Mouse (Mus musculus) MEL (cell line): ENCODE measurements at regions not wholly inside any gene's neighbourhood (a gene's known extent, or its start where the extent isn't known, plus 50 kb on each side); places are given as distances from the start of the nearest gene placed in this dataset.

Experiments used
- DNase-seq: peaks from one replicate; pipeline ENCODE4 v3.0.0; 2011; ENCODE audit warnings: low read depth, low spot score
- H3K27ac ChIP-seq: 2 replicates; pipeline ENCODE4 v1.5.1; 2012; ENCODE audit warnings: low read depth, mild to moderate bottlenecking, control low read depth, low read length, moderate library complexity; ENCODE audit not compliant: control insufficient read depth
- H3K27me3 ChIP-seq, 2 experiments: fragments of 150-350 bp in 1 of 2; sonication (generic) in 1 of 2; 2 replicates each; pipeline ENCODE4 v1.6.1; 2012; ENCODE audit warnings: low read length in 2 of 2, mild to moderate bottlenecking in 2 of 2, improper control_type of control experiment in 1 of 2, moderate library complexity in 1 of 2; ENCODE audit not compliant: insufficient read depth in 2 of 2, control insufficient read depth in 1 of 2
- H3K36me3 ChIP-seq, 2 experiments: 2 replicates each; pipeline ENCODE4 v1.6.1; 2012 to 2014; ENCODE audit warnings: low read length in 2 of 2, improper control_type of control experiment in 1 of 2, inconsistent platforms in 1 of 2, mild to moderate bottlenecking in 1 of 2; ENCODE audit not compliant: insufficient read depth in 2 of 2, control insufficient read depth in 1 of 2
- H3K4me1 ChIP-seq, 2 experiments: fragments of 150-350 bp in 1 of 2; sonication (generic) in 1 of 2; 2 replicates each; pipeline ENCODE4 v1.6.1; 2012; ENCODE audit warnings: low read length in 2 of 2, improper control_type of control experiment in 1 of 2, mild to moderate bottlenecking in 1 of 2; ENCODE audit not compliant: insufficient read depth in 2 of 2, control insufficient read depth in 1 of 2
- H3K4me3 ChIP-seq, 2 experiments: fragments of 150-350 bp in 1 of 2; sonication (generic) in 1 of 2; 2 replicates each; pipeline ENCODE4 v1.5.1; 2012; ENCODE audit warnings: low read depth in 2 of 2, low read length in 2 of 2, mild to moderate bottlenecking in 2 of 2, moderate library complexity in 2 of 2, control low read depth in 1 of 2, improper control_type of control experiment in 1 of 2; ENCODE audit not compliant: control insufficient read depth in 1 of 2, insufficient read depth in 1 of 2
- H3K79me2 ChIP-seq: 2 replicates; pipeline ENCODE4 v1.6.1; 2012; ENCODE audit warnings: mild to moderate bottlenecking, low read length, moderate library complexity; ENCODE audit not compliant: control insufficient read depth, poor library complexity, insufficient read depth
- H3K9ac ChIP-seq: 2 replicates; pipeline ENCODE4 v1.6.1; 2012; ENCODE audit warnings: low read depth, mild to moderate bottlenecking, control low read depth, low read length, moderate library complexity; ENCODE audit not compliant: control insufficient read depth, poor library complexity, severe bottlenecking
- H3K9me3 ChIP-seq: fragments of 150-350 bp; sonication (generic); replicated peaks from 2 replicates; pipeline ENCODE4 v1.6.1; 2012; ENCODE audit warnings: mild to moderate bottlenecking, low read length, improper control_type of control experiment, moderate library complexity; ENCODE audit not compliant: insufficient read depth
- BHLHE40 ChIP-seq: IDR thresholded peaks from 2 replicates; pipeline ENCODE4 v1.6.1; 2012; ENCODE audit warnings: low read depth, mild to moderate bottlenecking, inconsistent platforms, low read length, improper control_type of control experiment, borderline replicate concordance
- CHD1 ChIP-seq: IDR thresholded peaks from 2 replicates; pipeline ENCODE4 v1.6.1; 2012; ENCODE audit warnings: low read depth, mild to moderate bottlenecking, inconsistent platforms, low read length, improper control_type of control experiment
- CTCF ChIP-seq, 3 experiments: IDR thresholded peaks in 2 of 3; conservative IDR thresholded peaks in 1 of 3; 2 replicates each; pipeline ENCODE4 v1.5.1; 2011 to 2012; ENCODE audit warnings: low read length in 3 of 3, low read depth in 2 of 3, mild to moderate bottlenecking in 2 of 3, improper control_type of control experiment in 1 of 3, inconsistent platforms in 1 of 3, mixed read lengths in 1 of 3, moderate library complexity in 1 of 3; ENCODE audit not compliant: control insufficient read depth in 1 of 3, insufficient read depth in 1 of 3, poor library complexity in 1 of 3, severe bottlenecking in 1 of 3
- E2F4 ChIP-seq: IDR thresholded peaks from 2 replicates; pipeline ENCODE4 v1.6.1; 2011; ENCODE audit warnings: low read depth, low read length, improper control_type of control experiment, borderline replicate concordance
- ELF1 ChIP-seq: IDR thresholded peaks from 2 replicates; pipeline ENCODE4 v1.6.1; 2014; ENCODE audit warnings: low read depth, mild to moderate bottlenecking, inconsistent platforms, low read length, improper control_type of control experiment, moderate library complexity
- EP300 ChIP-seq, 2 experiments: IDR thresholded peaks; 2 replicates each; pipeline ENCODE4 v1.6.1; 2011; ENCODE audit warnings: improper control_type of control experiment in 2 of 2, low read length in 2 of 2, low read depth in 1 of 2, mild to moderate bottlenecking in 1 of 2
- HCFC1 ChIP-seq: IDR thresholded peaks from 2 replicates; pipeline ENCODE4 v1.6.1; 2012; ENCODE audit warnings: low read depth, mild to moderate bottlenecking, inconsistent platforms, low read length, improper control_type of control experiment, moderate library complexity
- KAT2A ChIP-seq: conservative IDR thresholded peaks from 2 replicates; pipeline ENCODE4 v1.6.1; 2012; ENCODE audit warnings: low read depth, low read length, improper control_type of control experiment, inconsistent platforms
- MAZ ChIP-seq: IDR thresholded peaks from 2 replicates; pipeline ENCODE4 v1.6.1; 2012; ENCODE audit warnings: low read depth, mild to moderate bottlenecking, inconsistent platforms, low read length, improper control_type of control experiment
- MXI1 ChIP-seq: IDR thresholded peaks from 2 replicates; pipeline ENCODE4 v1.6.1; 2011; ENCODE audit warnings: mild to moderate bottlenecking, low read depth, low read length, improper control_type of control experiment
- MYB ChIP-seq: IDR thresholded peaks from 2 replicates; pipeline ENCODE4 v1.6.1; 2011; ENCODE audit warnings: mild to moderate bottlenecking, low read depth, low read length, improper control_type of control experiment
- POLR2A ChIP-seq, 2 experiments: IDR thresholded peaks; 2 replicates each; pipeline ENCODE4 v1.6.1; 2011 to 2012; ENCODE audit warnings: low read length in 2 of 2, mild to moderate bottlenecking in 2 of 2, control low read depth in 1 of 2, improper control_type of control experiment in 1 of 2, low read depth in 1 of 2, moderate library complexity in 1 of 2; ENCODE audit not compliant: control insufficient read depth in 1 of 2, insufficient read depth in 1 of 2, poor library complexity in 1 of 2
- RCOR1 ChIP-seq: IDR thresholded peaks from 2 replicates; pipeline ENCODE4 v1.6.1; 2012; ENCODE audit warnings: low read depth, mild to moderate bottlenecking, inconsistent platforms, low read length, improper control_type of control experiment
- TAL1 ChIP-seq: IDR thresholded peaks from 2 replicates; pipeline ENCODE4 v1.6.1; 2012; ENCODE audit warnings: mild to moderate bottlenecking, inconsistent platforms, low read length, moderate library complexity, mixed read lengths
- UBTF ChIP-seq: IDR thresholded peaks from 2 replicates; pipeline ENCODE4 v1.6.1; 2012; ENCODE audit warnings: low read depth, mild to moderate bottlenecking, inconsistent platforms, low read length, improper control_type of control experiment, moderate library complexity, borderline replicate concordance; ENCODE audit not compliant: insufficient read depth
- USF1 ChIP-seq: IDR thresholded peaks from 2 replicates; pipeline ENCODE4 v1.6.1; 2014; ENCODE audit warnings: low read depth, mild to moderate bottlenecking, inconsistent platforms, low read length, improper control_type of control experiment, moderate library complexity
- ZC3H11A ChIP-seq: IDR thresholded peaks from 2 replicates; pipeline ENCODE4 v1.6.1; 2012; ENCODE audit warnings: low read depth, mild to moderate bottlenecking, inconsistent platforms, low read length, improper control_type of control experiment
- ZKSCAN1 ChIP-seq: IDR thresholded peaks from 2 replicates; pipeline ENCODE4 v1.6.1; 2012; ENCODE audit warnings: low read depth, mild to moderate bottlenecking, inconsistent platforms, low read length, improper control_type of control experiment, moderate library complexity
- ZNF384 ChIP-seq: IDR thresholded peaks from 2 replicates; pipeline ENCODE4 v1.6.1; 2012; ENCODE audit warnings: low read depth, mild to moderate bottlenecking, inconsistent platforms, low read length, improper control_type of control experiment

DNA sequence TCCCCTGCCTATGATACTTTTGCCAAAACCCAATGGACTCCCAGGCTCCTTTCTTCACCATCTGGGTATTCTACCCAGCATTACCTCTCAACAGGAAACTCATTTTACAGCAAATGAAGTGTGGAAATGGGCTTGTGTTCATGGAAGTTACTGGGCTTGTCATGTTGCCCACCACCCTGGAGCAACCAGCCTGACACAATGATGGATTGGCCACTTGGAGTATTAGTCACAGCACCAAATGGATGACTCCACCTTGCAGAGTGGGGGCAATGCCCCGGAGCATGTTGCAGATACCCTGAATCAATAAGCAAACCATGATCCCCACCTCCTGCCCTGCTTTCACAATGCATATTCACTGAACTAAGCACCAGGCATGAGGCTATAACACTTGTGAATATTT lies 543.5 kb downstream of the Adgrl2 start:
- Histone ChIP-seq H3K27ac (no peak overlapping the region), H3K36me3 (no peaks in the 10 kb centered on the region), H3K9me3 (no peaks in the 10 kb centered on the region), H3K27me3 (no peaks in the 10 kb centered on the region), H3K4me3 (no peak overlapping the region), H3K79me2 (no peaks in the 10 kb centered on the region), H3K4me1 (no peaks in the 10 kb centered on the region), H3K9ac (no peak overlapping the region)
- DNase-seq = no peak
- TF ChIP-seq ZC3H11A (no peak), USF1 (no peak), KAT2A (no peak), POLR2A (IDR thresholded peaks at IDR 0.05; ENCODE audit: control insufficient read depth in 1 of 2, insufficient read depth in 1 of 2, low read depth in 1 of 2, low read length in 2 of 2, poor library complexity in 1 of 2) (no peak), RCOR1 (no peak), TAL1 (no peak), CTCF (IDR thresholded peaks at IDR 0.05 in 2 of 3, conservative IDR thresholded peaks at IDR 0.05 in 1 of 3; ENCODE audit: control insufficient read depth in 1 of 3, insufficient read depth in 1 of 3, low read depth in 2 of 3, low read length in 3 of 3, poor library complexity in 1 of 3, severe bottlenecking in 1 of 3) (no peak), ZKSCAN1 (no peak), CHD1 (no peak), UBTF (no peak), HCFC1 (no peak), ZNF384 (no peak), E2F4 (no peak), MYB (no peak), MXI1 (no peak), ELF1 (no peak)

DNA sequence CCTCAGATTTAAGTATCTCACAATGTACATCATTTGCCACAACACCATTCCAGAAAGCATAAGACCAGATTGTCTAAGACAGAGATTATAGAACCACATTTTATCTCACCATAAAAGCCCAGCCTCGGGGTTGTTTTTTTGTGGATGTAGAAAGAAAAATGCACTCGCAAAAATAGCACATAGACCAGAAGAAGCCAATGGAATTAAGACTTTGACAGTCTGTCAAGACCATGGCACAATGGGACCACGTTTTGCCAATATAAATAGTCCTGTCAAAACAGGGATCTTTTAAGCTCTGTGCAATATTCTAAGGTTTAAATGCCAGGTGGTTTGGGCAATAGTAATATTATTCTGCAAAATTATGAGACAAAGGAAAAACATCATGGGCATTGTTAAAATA lies 547.3 kb downstream of the Adgrl2 start:
- no peak overlapping the region for H3K4me3 ChIP-seq
- TF ChIP-seq BHLHE40 = no peak
- TF ChIP-seq KAT2A = no peak
- TF ChIP-seq EP300 (IDR thresholded peaks at IDR 0.05; ENCODE audit: low read depth in 1 of 2, low read length in 2 of 2) = no peak
- no peak for TF ChIP-seq E2F4
- TF ChIP-seq MAZ = no peak
- H3K27me3 ChIP-seq = no peaks in the 10 kb centered on the region
- H3K9me3 ChIP-seq = no peaks in the 10 kb centered on the region
- H3K36me3 ChIP-seq = no peaks in the 10 kb centered on the region
- H3K79me2 ChIP-seq = no peaks in the 10 kb centered on the region
- no peak overlapping the region for H3K9ac ChIP-seq
- DNase-seq = no peak
- no peak overlapping the region for H3K27ac ChIP-seq
- H3K4me1 ChIP-seq = no peaks in the 10 kb centered on the region
